Mouse (Mus musculus): Measurements from ENCODE around the gene Zbtb21. TPM values are rescaled to one million over a fixed set of nuclear protein-coding genes. Genes with fewer than 3 reads are reported as not detected.

Gene Zbtb21
- polyA plus RNA-seq (2017; shearing (Covaris generic)) = 79.5 TPM

DNA sequence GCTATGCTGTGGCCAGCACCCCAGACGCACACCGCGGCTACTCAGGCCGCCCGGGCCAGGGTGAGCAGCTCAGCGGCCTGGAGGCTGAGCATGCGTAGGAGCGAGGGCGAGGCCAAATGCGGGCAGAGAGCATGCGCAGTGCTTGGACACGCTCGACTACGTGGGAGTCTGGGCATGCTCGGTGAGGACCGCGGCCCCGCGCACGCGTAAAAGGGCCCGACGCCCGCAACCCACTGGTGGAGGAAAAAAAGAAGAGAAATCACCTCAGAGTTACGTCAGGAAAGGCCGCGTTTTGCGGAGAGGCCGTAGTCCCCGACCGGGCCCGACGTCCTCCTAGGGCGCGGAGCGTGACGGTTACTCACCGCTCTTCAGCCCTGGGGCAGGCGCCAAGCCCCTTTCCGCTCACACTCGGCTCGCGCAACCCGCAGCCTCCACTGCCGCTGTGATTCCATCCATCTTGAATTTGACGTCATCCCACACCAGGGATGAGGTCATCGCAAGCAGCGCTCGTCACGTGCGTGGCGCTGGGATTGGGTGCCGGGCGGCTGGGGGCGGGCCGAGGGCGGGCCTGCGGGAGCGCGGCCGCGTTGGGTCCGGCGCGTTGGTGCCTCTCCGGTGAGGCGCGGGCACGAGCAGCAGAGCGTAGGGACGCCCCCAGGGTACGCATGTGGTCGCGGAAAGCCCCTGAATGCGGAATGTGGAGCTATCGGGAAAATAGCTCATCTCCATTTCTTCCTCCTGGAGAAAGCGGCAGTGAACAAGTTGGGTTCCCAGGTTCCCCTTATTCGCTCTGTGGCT, at the start of gene Zbtb21, which contains the start of gene C2cd2:
Gene Zbtb21 (minus strand): TSS at position 472 of the 798 bp plus-strand sequence.
Gene C2cd2 (minus strand): TSS at position 448 of the 798 bp plus-strand sequence.

DNA sequence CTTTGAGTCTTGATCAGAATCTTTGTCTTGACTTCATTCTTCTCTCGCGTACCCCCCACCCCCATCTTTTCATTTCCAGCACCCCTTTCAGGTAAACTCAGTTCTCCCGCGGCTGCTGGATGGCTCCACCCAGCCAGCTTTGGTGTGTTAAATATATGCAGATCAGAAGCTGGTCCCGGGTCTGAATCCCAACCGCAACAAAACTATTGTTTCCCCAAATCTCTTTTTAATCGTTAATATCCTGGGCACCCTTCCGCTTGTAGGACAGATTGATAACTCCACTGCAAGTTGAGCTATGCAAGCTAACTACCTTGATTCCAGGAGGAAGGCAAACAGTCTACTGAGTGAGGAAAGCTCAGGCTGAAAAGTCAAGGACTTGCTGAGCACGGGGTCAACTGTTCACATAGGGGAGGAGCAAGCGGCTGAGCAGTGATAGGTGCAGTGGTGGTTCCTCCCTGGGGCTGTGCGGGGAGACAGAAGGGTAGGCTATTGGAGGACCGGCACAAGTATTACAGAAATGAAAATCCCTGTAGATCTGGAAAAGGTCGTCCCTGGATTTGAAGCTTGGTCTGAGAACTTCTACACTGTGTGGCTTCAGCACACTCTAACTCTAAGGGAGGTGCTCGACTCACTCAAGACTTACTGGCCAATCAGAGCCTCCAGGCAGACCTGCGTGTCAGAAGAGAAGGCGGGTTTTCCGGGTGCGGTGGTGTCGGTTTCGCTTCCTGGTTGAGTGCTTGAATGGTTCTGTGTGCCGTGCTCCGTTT, 34.4 kb upstream of the Zbtb21 start, which contains the start of gene B230307C23Rik:
Gene B230307C23Rik (plus strand): TSS at position 700 of the 767 bp plus-strand sequence.

Other genes starting within 250 kb of the Zbtb21 start
- gene Ripk4, start 198.8 kb downstream of the Zbtb21 start, polyA plus RNA-seq (2017; shearing (Covaris generic)) = 0.94 TPM
- gene Prdm15, start 110.8 kb downstream of the Zbtb21 start, polyA plus RNA-seq (2017; shearing (Covaris generic)) = 22.0 TPM
- gene C2cd2, start within 50 bp of the Zbtb21 start, polyA plus RNA-seq (2017; shearing (Covaris generic)) = 5.2 TPM
- 32.0 TPM for gene B230307C23Rik, start 34.7 kb upstream of the Zbtb21 start, polyA plus RNA-seq (2017; shearing (Covaris generic))
- 3.9 TPM for gene A630089N07Rik, start 119.8 kb upstream of the Zbtb21 start, polyA plus RNA-seq (2017; shearing (Covaris generic))